Mouse (Mus musculus): ENCODE data around the gene Nr2c1. TPM values are rescaled to one million over a fixed set of nuclear protein-coding genes. Genes with fewer than 3 reads are reported as not detected.

Gene Nr2c1
- polyA plus RNA-seq, 1 experiment: 14.7 TPM

GRCm38 (mm10) chr10:94231025-94231424 lies 83.2 kb downstream of the Nr2c1 start:
- Histone ChIP-seq H3K4me1 (ENCODE audit: control insufficient read depth, insufficient read depth, low read length) (no peaks in the 10 kb centered on the region), H3K27ac (ENCODE audit: insufficient read depth, low read length) (no peak overlapping the region), H3K4me3 (ENCODE audit: insufficient read depth, low read length) (no peak overlapping the region)
- TF ChIP-seq POLR2A (IDR thresholded peaks at IDR 0.05; ENCODE audit: low read depth, low read length): no peak
- no peak for TF ChIP-seq CTCF (IDR thresholded peaks at IDR 0.05; ENCODE audit: borderline replicate concordance, insufficient read depth, low read length)

GRCm38 (mm10) chr10:94235200-94235599 lies 87.4 kb downstream of the Nr2c1 start:
- H3K4me3 ChIP-seq (ENCODE audit: insufficient read depth, low read length): no peak overlapping the region
- H3K4me1 ChIP-seq (ENCODE audit: control insufficient read depth, insufficient read depth, low read length): no peaks in the 10 kb centered on the region
- TF ChIP-seq POLR2A (IDR thresholded peaks at IDR 0.05; ENCODE audit: low read depth, low read length) (no peak), CTCF (IDR thresholded peaks at IDR 0.05; ENCODE audit: borderline replicate concordance, insufficient read depth, low read length) (no peak)
- no peak overlapping the region for H3K27ac ChIP-seq (ENCODE audit: insufficient read depth, low read length)

- no peaks in the 10 kb centered on the region for H3K4me1 ChIP-seq (ENCODE audit: control insufficient read depth, insufficient read depth, low read length)
- H3K27ac ChIP-seq (ENCODE audit: insufficient read depth, low read length): no peak overlapping the region
- H3K4me3 ChIP-seq (ENCODE audit: insufficient read depth, low read length): no peak overlapping the region
- no peak for TF ChIP-seq POLR2A (IDR thresholded peaks at IDR 0.05; ENCODE audit: low read depth, low read length)
- no peak for TF ChIP-seq CTCF (IDR thresholded peaks at IDR 0.05; ENCODE audit: borderline replicate concordance, insufficient read depth, low read length)
Observed at GRCm38 (mm10) chr10:94241346-94241745, 93.5 kb downstream of the Nr2c1 start.

Other genes starting within 250 kb of the Nr2c1 start
- gene Vezt, start 112.2 kb upstream of the Nr2c1 start, polyA plus RNA-seq (2011; ENCODE audit: insufficient read length, low read depth, missing spikeins): 27.5 and 32.2 TPM in 2 replicates
- gene Fgd6, start 112.0 kb upstream of the Nr2c1 start, polyA plus RNA-seq (2011; ENCODE audit: insufficient read length, low read depth, missing spikeins): 4.8 and 6.0 TPM in 2 replicates
- gene Ndufa12, start 50.7 kb downstream of the Nr2c1 start, polyA plus RNA-seq (2011; ENCODE audit: insufficient read length, low read depth, missing spikeins): 134 and 170 TPM in 2 replicates
- not detected in 2 replicates for gene Gm4792, start 150.7 kb downstream of the Nr2c1 start, polyA plus RNA-seq (2011; ENCODE audit: insufficient read length, low read depth, missing spikeins)
- 10.2 and 13.7 TPM in 2 replicates for gene Tmcc3, start 163.9 kb downstream of the Nr2c1 start, polyA plus RNA-seq (2011; ENCODE audit: insufficient read length, low read depth, missing spikeins)

All from embryonic fibroblast, embryonic 13.5 days (primary cell).